Mouse (Mus musculus): ENCODE measurements around the gene Rasgrp3. TPM values are rescaled to one million over a fixed set of nuclear protein-coding genes. Genes with fewer than 3 reads are reported as not detected.

Rasgrp3 gene
- polyA plus RNA-seq, 1 experiment: 1.6 TPM

DNA sequence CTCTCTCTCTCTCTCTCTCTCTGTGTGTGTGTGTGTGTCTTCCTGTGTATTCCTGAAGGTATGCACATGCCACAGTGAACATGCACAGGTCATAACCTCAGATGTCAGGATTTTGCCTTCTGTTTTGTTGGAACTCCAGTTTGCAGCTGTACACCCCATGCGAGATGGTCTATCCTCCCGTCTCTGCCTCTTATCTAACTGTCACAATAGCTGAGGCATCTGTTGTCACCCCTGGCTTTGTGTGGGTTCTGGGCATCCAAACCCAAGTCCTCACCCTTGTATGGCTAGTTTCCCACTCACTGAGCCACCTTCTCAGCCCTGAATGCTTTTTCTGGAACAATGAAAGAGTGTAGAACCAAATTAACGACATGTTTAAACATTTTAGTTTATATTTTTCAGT is 44.7 kb downstream of the Rasgrp3 start:
- DNase-seq (ENCODE audit: low read depth, low spot score): no peak
- 70% methylated on average over 3 of the region's 3 CpGs for WGBS

DNA sequence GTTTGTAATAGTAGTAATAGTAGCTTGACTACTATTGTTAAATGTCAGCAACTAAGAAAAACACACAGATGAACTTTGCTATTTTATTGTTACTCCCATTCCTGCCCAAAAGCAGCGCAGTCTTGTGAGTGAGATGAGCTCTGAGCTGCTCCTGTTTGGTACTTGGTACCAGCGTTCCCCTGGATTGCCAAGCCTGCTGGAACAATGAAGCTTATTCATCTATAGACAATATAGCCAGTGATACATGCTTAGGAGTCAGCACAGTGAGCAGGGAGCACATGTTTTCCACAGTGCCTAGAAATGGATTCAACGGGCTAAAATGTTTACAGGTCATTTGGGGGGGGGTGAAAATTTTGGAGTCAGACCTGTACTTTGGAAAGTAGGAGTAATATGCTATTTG is 50.5 kb downstream of the Rasgrp3 start:
- 86% methylated on average over 3 of the region's 3 CpGs for WGBS
- DNase-seq (ENCODE audit: low read depth, low spot score): no peak

GRCm38 (mm10) chr17:75495213-75495612 is 59.5 kb downstream of the Rasgrp3 start:
- 62% methylated on average over 4 of the region's 4 CpGs for WGBS
- no peak for DNase-seq (ENCODE audit: low read depth, low spot score)

DNA sequence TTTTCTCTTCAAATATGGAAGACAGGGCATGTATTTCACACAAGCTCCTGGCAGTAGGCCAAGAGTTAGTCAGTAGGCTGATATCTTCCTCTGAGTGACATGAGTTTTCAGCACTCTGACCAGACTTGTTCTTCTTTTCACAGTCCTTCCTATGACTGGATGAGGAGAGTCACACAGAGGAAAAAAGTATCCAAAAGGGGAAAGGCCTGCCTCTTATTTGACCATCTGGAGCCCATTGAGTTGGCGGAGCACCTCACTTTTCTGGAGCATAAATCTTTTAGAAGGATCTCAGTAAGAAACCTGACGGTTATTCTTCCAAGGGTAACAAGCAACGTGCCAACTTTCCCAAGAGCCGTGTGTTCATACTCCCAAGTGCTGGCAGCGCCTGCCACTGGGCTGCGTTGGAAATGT is 62.5 kb downstream of the Rasgrp3 start:
- WGBS: 82% methylated on average over 6 of the region's 6 CpGs
- no peak for DNase-seq (ENCODE audit: low read depth, low spot score)

GRCm38 (mm10) chr17:75503031-75503430 is 67.3 kb downstream of the Rasgrp3 start:
- DNase-seq (ENCODE audit: low read depth, low spot score): no peak
- WGBS: 88% methylated on average over 3 of the region's 3 CpGs

DNA sequence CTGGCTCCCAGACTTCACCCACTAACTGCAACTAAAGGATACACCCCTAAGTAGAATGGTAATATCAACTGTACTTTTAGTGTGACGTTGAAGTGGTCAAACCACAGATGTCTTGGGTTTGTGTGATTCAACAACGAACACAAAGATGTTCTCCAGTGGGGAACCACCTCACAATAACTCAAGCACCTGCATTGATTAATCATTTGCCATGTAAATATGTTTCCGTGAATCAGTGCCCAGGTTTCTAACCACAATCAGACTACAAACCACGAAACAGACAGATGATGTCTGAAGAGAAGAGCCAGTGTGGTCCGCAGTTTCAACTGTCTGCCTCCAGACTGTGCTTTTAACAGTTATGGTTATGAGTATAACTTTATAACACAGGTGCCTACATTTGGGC is 69.4 kb downstream of the Rasgrp3 start:
- 42% methylated on average over 5 of the region's 5 CpGs for WGBS
- no peak for DNase-seq (ENCODE audit: low read depth, low spot score)

- DNase-seq (ENCODE audit: low read depth, low spot score): no peak
- 77% methylated on average over 10 of the region's 10 CpGs for WGBS
These were observed 70.5 kb downstream of the Rasgrp3 start for GRCm38 (mm10) chr17:75506097-75506675.

DNA sequence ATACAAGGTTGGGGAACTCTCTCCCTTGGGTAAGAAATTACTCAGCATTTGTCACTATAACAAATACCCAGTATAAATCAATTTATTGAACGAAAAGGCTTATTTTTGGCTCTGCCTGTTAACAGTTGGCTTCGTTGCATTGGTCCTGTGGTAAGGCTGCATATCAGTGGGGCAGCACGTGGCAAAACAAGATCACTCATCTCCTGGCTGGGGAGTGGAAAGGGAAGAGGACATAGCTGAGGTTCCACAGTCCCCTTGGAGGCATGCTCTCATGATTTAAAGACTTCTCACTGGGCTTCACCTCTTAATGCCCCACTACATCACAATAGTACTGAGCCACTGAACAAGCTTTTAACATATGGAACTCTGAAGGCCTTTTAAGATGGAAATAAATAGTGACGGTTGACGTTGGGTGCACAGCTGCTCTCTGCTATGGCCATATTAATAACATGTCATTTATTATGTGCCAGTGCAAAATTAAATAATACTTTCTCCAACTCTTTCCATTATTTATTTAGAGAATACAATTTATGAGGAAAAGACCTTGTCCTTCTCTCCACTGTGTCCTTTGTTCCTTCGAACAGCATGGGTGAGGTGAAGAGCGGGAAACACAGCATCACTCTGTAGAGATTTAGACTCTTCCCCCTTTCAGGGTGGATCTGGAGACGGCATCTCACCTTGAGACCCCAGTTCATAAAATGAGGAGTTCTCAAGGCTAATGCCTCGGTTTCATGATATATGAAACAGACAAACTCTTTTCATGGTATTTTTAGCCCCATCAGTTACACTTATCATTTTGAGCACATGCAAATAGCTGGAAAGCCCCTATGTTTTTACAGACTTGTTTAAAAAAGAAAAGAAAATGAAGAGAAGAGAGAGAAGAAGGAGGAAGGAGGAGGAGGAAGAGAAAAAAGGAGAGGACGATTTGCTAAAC is 71.3 kb downstream of the Rasgrp3 start:
- DNase-seq (ENCODE audit: low read depth, low spot score): no peak

GRCm38 (mm10) chr17:75509257-75509656 is 73.6 kb downstream of the Rasgrp3 start:
- WGBS: 56% methylated on average over 5 of the region's 5 CpGs

More for the DNA sequence above, 71.3 kb downstream of the Rasgrp3 start:
- WGBS: 76% methylated on average over 10 of the region's 10 CpGs

DNA sequence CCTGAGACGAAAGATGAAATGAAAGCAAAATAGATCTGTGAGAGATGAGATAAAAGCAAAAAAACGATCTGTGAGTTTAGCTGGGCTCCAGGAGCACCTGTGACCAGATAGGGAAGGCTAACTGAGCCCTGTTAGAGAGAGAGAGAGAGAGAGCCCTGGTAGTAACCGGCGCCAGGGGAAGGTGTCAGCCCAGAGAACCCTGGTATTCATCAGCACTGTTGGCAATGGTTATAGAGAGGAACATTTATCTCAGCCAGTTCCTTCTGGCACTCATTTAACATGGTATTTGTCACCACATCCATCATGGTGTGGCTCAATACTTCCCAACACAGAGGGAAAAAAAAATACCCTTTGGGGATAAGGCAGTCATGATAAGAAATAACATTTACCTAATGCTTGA is 80.9 kb downstream of the Rasgrp3 start:
- no peak for DNase-seq (ENCODE audit: low read depth, low spot score)
- WGBS: 71% methylated on average over 4 of the region's 4 CpGs

More at GRCm38 (mm10) chr17:75509257-75509656, 73.6 kb downstream of the Rasgrp3 start:
- DNase-seq (ENCODE audit: low read depth, low spot score): no peak

GRCm38 (mm10) chr17:75518181-75518901 is 82.6 kb downstream of the Rasgrp3 start:
- DNase-seq (ENCODE audit: low read depth, low spot score): no peak
- 68% methylated on average over 8 of the region's 8 CpGs for WGBS

DNA sequence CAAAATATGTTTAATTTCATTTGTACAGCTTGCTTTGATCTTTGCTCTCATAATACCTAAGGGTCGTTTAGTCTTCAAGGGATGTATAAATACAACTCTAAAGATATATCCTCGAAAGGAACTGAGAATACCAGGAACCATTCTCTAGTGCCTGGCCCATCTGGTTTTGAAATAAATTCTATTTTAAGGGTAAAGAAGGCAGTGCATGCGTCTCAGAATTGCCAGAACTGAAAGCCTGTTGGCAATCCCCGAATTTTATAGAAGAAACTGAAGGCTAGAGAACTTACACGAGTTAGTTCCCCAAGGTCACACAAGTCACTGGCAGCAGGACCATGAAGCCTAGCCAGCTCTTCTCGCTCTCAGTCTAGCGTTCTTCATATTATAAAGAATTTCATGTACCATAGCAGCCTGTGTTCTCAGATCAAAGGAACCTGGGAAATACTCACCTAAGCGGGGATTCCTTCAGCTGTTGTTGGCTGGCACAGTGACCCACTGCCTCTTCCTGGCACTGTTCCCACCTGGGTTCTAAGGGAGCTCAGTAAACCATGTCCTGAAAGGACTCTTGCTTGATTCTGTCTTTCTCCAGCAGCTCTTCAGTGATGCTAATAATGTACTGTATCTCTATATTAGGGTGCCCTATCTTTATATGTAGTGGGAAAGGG is 83.7 kb downstream of the Rasgrp3 start:
- DNase-seq (ENCODE audit: low read depth, low spot score): no peak

DNA sequence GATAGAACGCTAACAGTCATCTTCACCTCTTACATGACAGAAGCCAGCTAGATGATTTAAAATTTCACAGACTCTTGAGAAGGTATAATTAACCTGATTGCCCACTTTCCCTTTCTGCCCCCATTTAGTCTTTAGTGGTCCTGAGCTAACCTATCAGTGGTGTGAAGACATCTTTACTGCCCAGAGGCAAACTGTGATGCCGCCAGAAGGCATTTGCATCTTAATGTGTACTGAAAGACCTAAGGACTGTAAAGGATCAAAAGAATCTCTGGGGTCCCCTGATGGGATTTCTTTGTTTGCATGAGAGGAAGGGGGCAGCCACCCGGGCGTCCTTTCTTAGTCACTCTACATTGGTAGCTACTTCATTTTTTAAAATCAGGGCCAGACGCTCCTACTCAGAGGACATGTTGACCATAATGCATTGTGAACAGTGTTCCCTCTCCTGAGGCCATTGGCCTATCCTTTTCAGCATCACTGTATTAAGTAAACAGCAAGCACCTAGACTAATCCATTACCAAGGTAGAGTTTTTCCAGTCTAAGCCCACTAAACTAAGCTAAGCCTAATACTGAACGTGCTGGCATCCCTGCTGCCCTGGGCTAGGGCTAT is 85.6 kb downstream of the Rasgrp3 start:
- 63% methylated on average over 6 of the region's 6 CpGs for WGBS
- DNase-seq (ENCODE audit: low read depth, low spot score): no peak

More for the DNA sequence above, 83.7 kb downstream of the Rasgrp3 start:
- WGBS: 50% methylated on average over 8 of the region's 8 CpGs

GRCm38 (mm10) chr17:75522347-75523065 is 86.8 kb downstream of the Rasgrp3 start:
- WGBS: 24% methylated on average over 9 of the region's 9 CpGs
- DNase-seq (ENCODE audit: low read depth, low spot score): no peak

DNA sequence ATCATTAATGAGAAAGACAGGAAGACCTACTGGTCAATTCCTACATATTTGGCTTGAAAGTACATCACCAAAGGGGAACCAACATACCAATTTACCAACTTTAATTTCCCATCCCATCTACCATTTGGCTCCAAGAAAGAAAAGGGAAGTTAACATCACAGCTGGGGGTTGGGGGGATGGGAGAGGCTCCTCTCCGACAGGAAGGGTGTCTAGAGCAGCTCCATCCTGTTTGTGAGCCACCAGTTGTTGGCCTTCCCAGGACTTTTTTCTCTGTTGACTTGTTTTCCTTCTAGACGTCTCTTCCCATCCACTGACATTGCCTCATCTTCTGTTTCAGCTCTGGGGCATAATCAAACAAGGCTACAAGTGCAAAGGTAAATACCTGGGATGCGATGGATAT is 88.1 kb downstream of the Rasgrp3 start:
- 59% methylated on average over 3 of the region's 3 CpGs for WGBS
- DNase-seq (ENCODE audit: low read depth, low spot score): no peak

DNA sequence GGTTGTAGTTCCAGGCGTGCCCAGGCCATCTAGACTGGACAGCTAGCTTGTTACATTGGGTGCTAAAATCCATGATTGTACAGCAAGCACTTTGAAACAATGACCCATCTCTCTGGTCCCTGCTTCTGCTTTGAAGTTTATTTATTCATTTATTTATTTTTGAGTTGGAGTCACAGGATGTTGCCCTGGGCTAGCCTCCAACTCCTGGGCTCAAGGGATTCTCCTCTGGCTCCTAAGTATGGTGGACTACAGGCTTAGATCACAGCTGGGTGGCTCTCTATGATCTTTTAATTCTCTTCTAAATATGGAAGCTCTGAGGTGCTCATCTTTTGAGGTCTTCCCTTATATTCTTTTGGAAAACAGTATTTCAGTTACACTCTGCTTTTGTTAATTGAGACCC is 90.7 kb downstream of the Rasgrp3 start:
- WGBS: 88% methylated on average over 1 of the region's 1 CpGs
- DNase-seq (ENCODE audit: low read depth, low spot score): no peak

DNA sequence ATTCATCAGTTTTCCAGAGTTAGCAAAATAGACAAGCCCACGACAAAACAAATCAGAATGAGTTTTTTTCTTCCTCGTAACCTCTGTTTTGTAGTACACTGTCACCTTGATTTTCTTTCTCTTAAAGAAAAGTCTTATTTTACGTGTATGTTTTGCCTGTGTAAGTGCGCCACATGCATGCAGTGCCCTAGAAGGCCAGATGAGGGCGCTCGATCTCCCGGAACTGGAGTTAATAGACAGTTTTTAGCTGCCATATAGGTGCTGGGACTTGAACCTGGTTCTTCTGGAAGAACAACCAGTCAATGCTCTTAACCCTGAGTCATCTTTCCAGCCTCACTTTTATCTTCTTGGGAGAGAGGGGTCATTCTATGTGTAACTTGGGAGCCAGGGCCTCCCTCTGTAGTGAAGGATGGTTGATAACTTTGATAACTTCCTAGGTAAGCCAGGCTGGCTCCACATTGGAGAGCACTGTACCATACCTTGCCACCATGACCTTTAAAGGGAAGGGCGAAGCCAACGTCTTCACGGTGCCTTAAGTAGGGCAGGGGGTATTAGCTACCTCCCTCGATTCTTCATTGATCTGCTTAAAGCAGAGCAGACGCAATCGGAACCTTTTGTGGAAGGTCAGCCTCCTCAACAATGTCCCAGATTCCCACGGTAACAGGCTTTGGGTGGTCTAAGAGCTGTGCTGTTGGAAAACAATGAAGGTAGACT is 93.7 kb downstream of the Rasgrp3 start:
- 94% methylated on average over 14 of the region's 14 CpGs for WGBS
- DNase-seq (ENCODE audit: low read depth, low spot score): no peak

DNA sequence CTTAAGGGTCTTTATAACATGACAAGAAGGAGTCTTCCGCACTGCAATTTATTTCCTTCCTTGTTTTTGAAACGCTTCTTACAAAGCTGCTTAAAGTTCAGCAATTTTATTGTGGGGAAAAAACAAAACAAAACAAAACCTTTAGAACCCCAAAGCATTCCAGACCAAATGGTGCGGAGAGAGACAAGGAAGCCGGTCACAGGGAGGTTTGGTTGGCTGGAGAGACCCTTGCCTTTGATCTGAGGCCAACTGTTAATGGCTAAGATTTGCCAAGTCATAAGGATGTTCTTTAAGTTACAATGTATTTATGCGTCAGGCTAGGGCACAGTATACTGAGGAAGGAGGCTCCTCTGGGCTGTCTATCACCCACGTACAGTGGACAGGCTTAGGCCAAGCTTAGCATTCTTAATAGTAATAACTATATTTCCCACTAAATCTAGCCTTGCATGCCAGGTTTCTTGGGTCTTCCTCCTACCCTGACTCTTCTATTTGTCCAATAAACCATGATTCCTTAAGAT is 96.8 kb downstream of the Rasgrp3 start:
- 77% methylated on average over 6 of the region's 6 CpGs for WGBS
- DNase-seq (ENCODE audit: low read depth, low spot score): no peak

Data from large intestine, adult 2 months (tissue).